Mouse (Mus musculus): ENCODE measurements around the gene B3gat2. TPM values are rescaled to one million over a fixed set of nuclear protein-coding genes. Genes with fewer than 3 reads are reported as not detected.

B3gat2 gene
- polyA plus RNA-seq, 1 experiment: 7.9 TPM

DNA sequence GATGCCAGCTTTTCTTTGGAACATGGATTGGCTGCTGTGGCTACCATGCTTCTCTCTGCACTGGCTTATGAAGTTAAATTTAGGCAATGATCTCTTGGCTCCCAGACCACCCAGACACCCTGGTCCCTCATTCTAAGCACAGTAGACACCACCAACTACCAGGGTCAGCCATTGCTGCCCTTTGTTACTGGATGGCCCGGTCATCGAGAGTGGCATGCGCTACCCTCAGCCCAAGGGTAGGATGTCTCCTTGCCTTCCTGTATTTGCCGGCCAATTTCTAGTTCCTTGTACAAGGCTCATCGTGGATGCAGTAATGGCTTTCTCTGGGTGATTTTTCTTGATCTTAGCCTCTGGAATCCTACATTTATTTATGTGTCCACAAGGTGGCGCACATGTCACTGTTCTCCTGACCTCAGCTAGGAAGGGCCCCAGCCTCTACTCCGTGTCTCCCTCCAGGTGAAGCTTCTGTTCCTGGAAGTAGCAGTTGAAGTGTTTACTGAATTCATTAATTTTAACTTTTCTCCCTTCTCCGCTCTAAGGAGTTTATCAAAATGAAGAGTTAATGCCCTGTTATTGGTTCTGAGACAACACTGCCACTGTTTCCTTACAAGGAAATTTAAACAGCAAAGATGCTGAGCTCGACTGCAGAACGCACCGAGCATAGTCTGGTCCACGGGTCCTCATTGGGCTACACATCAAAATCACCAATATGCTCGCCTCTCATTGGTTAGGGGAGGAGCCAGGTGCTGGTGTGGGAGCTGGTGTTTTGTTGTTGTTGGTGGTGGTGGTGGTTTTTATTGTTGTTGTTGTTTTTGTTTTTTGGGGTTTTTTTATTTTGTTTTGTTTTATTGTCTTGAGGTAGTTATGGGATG lies 65.6 kb downstream of the B3gat2 start:
- DNase-seq (ENCODE audit: extremely low spot score in 1 of 2, low spot score in 1 of 2): peak in 1 of 2 experiments; percentile 72

DNA sequence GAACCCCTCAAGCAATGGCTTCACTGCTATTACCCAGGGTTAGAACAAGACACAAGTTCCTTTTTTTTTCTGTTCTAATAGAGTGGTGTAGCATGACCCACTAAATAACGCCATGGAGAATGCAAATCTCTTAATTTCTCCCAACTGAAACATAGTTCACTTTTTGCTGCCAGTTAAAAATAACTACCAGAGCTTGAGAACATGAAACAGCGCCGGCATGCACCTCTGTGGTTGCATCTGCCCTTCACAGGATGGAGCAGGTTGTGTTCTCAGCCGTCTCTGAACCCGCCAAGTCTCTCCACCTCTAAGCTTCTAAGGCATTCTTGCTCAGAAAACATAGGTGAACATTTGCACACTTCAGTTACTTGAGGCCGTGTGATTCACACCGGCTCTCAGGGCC lies 72.7 kb downstream of the B3gat2 start:
- DNase-seq (ENCODE audit: extremely low spot score in 1 of 2, low spot score in 1 of 2): no peak

DNA sequence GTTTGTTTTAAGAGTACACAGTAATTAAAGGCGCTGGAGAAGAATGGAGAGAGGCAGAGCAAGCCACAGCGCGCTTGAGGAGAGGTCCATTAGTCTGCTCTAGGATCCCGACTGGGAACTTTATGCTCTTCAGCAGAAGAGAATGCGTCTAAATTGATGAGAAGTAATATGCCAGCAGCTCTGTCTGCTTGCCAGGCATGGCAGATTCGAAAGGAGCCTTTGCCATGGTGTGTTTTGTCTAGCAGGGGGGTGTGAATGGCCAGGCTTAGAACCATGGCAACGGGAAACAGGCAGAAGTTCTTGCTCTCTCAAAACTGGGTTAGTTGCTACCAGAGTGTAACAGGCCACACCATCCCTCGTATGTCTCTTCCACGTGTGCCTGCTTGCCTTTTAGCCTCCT lies 73.3 kb downstream of the B3gat2 start:
- DNase-seq (ENCODE audit: extremely low spot score in 1 of 2, low spot score in 1 of 2): no peak

DNA sequence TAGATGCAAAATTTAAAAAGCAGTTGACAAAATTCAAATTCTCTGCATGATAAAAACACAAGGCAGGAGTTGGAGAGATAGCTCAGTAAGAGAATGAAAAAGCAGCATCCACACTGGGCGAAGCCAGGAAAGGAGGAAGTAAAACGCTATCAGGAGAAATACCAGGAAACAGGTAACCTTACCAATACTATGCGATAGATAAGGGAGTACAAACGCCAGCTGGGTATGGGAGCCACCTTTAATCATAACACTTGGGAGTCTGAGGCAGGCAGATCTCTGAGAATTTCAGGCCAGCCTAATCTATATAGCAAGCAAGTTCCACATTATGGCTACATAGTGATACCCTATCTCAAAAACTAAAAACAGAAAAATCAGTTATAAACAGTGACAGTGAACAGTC lies 75.1 kb downstream of the B3gat2 start:
- no peak for DNase-seq (ENCODE audit: extremely low spot score in 1 of 2, low spot score in 1 of 2)

DNA sequence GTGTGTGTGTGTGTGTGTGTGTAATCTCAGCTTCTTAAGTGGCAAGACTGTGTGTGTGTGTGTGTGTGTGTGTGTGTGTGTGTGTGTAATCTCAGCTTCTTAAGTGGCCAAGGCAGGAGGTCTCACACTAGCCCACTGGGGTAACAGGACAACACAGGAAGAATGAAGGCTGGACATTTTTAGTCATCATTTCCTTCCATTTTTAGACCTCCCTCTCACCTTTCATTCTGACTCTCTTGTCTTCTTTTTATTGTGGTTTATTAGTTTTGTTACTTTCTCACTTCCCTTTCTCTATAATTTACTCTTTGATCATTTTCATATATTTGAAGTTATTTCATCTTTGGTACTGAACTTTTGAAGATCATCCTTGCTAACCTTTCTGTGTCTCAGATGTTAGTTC lies 79.4 kb downstream of the B3gat2 start:
- no peak for DNase-seq (ENCODE audit: extremely low spot score in 1 of 2, low spot score in 1 of 2)

DNA sequence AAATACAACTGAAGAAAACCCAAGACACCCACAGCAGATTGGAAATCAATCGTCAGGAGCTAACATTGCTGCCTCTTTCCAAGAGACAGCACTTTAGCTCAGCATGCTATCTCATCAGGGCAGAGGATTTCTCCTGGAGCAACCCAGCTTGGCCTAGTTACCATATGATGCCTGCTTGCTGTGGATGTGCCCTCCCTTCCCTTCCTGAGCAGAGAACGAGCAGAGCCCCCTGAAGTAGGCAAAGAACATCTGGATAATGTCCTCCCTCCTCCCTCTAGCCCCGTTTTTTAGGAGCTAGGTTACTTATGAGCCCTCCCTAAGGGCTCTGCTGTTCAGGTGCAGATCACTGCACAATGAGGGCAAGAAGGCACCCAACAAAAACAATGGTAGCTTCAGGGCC lies 81.1 kb downstream of the B3gat2 start:
- DNase-seq (ENCODE audit: extremely low spot score in 1 of 2, low spot score in 1 of 2): no peak

DNA sequence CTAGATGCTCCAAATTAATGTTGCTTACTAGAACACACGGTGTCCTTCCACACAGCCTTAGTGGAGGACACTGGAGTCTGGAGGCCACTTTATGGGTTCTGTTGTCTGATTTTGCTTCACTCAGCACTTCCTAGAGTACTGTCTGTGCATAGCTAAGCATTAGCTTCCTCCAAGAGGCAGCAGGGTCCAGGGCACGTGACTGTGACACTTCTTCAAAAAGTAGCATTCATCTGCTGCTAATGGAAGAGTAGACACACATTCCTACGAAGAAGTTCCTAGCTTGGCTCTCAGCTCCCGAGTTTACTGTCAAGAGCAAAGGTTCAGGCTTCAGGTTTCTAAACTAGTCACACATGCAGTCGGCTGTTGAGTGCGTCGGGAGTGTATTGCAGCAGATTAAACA lies 82.2 kb downstream of the B3gat2 start:
- no peak for DNase-seq (ENCODE audit: extremely low spot score in 1 of 2, low spot score in 1 of 2)

DNA sequence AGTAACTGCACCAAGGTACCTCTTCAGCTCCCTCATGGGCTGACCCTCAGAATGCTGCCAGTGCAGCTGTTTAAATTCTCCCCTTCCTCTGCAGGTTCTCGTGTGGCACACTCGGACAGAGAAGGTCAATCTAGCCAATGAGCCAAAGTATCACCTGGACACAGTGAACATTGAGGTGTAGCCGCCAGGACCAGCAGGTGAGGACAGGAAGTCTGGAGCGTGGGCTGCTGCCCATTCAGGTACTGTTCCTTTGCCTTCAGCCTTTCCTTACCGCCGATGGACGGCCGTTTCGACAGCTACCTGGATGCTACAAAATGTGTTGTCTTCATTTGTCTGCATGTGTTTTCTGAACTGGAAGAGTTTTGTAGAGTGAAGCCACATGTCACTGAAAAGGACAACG lies 83.5 kb downstream of the B3gat2 start:
- DNase-seq (ENCODE audit: extremely low spot score in 1 of 2, low spot score in 1 of 2): no peak

DNA sequence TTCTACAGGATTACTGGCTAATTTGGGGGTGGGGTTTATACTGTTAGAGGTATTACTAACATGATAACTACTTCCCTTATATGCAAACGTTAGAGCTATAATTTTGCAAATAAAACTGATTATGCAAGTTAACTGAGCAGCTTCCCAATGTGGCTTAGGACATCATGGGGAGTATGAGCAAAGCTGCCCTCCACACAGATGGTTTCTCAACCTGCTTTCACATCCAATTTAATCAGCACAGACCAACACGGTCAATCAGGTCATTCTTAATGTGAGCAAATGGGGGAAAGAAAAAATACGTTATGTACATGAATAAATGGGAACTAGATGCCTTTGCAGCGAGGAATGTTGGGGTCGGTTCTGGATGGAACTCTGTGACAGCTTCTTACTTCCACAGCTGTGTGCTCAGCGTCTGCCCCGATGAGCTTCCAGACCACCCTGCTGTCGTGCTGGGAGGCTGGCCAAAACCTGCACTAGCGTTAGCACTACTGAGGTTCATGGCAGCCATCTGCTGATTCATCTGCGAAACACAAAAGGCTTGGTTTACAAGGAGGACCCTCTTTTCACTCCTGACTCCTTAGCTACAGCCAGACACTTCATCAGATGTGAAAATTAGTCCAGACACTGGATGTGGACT lies 84.6 kb downstream of the B3gat2 start:
- no peak for DNase-seq (ENCODE audit: extremely low spot score in 1 of 2, low spot score in 1 of 2)

DNA sequence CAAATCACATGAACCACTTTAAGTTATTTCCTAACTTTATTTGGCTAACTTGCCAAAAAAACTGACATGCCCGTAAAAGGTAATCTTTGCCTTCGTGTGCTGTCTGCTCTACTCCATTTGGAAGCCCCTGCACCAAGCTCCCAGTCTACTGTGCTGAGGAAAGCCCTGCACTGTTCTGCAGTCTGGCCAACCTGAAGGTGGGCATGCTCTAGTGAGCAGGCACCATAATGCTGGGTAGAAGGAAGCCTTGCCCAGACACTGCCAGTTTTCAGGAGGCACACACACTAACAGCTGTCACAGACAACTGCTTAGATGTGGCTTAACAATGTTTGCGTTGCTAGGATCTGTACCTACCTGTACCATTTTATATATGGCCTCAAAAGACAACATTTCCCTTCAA lies 94.1 kb downstream of the B3gat2 start:
- no peak for DNase-seq (ENCODE audit: extremely low spot score in 1 of 2, low spot score in 1 of 2)

DNA sequence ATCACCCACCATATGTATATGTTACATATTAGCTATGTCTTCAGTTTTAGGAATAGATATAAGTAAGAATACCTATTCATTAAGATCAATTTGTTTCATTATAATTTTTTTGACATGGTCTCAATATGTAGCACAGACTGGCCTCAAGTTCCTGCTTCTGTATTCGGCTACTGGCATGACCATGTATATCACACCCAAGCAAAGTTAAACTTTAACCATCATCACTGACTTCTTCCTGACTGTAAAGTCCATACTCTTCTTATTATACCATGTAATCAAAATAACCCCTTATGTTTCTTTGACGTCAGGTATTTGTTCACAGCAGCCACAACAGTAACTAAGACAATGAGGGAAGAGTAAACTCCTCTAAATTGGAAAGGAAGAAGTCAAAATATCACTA lies 99.4 kb downstream of the B3gat2 start:
- DNase-seq (ENCODE audit: extremely low spot score in 1 of 2, low spot score in 1 of 2): no peak

DNA sequence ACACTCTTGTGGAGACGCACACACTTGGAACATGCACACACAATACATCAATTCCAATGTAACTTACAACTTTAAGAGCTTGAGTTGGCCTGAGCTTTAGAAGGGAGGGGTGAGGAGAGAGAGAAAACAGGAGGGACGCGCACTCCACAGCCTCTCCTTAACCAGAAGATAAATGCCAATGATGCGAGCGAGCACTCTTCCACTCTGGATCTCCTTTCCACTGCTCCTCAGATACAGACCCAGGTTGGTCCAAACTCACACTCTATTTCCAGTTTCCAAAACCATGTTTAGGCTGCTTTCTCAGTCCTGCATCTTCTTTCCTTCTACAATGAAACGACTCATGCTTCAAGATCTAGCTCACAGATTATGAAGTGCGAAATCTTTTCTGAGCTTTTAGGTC lies 104.0 kb downstream of the B3gat2 start:
- no peak for DNase-seq (ENCODE audit: extremely low spot score in 1 of 2, low spot score in 1 of 2)

DNA sequence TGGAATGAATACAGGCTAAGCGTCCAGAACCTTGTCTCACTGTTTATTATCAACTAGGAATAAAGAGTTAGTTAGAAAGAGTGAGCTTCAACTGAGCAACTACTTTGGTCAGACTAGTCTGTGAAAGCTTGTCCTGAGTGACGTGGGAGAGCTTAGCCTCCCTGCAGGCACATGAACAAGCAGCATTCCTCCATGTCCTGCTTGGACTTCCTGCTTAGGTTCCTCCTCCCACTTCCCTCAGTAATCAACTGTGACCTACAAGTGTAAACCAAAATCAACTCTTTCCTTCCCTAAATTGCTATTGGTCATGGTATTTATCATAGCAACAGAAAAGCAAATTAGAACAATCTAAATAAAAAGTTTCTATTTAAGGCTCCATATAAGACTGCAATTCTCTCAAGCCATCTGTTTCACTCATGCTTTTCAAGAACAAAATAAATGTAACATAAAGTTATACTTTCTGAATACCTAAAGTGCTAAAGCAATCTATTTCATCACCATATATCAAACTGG lies 105.9 kb downstream of the B3gat2 start:
- DNase-seq (ENCODE audit: extremely low spot score in 1 of 2, low spot score in 1 of 2): no peak

DNA sequence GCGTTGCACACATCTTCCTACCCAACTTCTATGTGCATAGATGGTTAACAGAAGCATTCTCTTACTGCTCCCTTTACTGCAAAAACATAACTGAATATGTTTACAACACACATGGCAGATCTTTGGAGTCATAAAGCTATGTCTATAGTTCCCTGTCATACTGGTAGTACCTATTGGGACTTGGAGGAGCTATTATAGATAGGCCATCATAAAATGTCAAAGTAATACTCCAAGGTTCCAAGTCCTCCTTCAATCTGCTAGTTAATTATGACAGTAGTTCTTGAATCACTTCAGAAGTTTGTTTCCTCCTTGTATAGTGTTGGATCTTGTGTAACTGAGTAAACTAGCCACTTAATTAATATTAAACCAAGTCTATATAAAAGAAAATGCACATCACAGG lies 110.6 kb downstream of the B3gat2 start:
- DNase-seq (ENCODE audit: extremely low spot score in 1 of 2, low spot score in 1 of 2): no peak

DNA sequence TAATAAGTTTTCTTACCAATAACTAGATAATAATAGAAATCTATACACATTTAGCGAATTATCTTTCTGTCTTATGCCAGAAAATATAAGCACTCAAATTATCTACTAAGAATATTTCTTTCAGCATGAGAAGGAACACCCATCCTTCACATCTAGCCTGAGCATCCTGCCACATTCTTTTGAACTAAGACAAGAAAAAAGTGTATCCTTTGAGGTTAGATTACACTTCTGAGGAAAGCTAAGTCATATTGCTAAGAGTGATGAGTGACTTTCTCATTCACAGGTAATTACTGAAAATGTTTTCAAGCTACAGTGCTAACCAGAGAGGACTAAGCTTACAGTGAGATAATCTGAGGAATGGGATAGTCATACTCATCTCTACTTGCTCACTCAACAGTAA lies 121.1 kb downstream of the B3gat2 start:
- no peak for DNase-seq (ENCODE audit: extremely low spot score in 1 of 2, low spot score in 1 of 2)

DNA sequence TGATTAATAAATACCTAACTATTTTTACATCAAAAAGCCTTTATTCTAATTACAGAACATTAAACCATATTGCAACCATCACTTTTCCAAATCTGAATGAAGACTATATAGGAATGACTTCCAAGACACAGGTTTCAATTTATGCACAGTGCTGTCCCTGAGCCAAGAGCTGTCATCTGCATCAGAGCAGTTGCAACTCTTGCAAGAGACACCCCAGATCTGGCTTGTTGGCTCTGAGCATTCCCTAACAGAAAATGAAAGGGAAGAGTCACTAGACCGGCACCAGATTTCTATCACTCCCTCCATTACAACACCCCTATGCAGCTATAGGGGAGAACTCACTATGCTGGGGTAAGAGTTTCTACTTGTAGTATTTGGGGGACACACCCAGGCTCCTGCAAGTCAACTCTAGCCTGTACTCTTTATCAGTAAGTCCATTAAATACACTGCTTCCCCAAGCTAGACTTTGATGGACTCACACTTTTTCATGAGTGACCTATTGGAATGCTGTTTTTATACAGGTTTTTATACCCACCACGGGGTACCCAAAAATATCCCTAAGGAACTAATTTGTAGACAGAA lies 122.6 kb downstream of the B3gat2 start:
- DNase-seq (ENCODE audit: extremely low spot score in 1 of 2, low spot score in 1 of 2): no peak

DNA sequence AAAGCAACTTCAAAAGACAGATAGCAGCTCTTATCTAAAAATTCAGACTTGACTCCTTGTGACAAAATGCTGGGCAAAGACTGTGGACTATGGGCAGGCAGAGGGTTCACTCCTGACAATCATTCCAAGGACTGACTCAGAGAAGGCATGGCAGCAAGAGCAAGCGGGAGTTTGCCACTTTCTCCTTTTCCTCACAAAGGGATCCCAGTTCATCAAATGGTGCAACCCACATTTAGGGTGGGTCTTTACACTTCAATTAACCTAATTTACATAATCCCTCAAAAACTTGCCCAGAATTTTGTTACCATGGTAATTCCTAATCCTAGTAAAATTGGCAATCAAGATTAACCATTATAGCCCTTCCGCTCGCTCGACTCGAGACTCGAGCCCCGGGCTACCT lies 123.4 kb downstream of the B3gat2 start:
- DNase-seq (ENCODE audit: extremely low spot score in 1 of 2, low spot score in 1 of 2): no peak

DNA sequence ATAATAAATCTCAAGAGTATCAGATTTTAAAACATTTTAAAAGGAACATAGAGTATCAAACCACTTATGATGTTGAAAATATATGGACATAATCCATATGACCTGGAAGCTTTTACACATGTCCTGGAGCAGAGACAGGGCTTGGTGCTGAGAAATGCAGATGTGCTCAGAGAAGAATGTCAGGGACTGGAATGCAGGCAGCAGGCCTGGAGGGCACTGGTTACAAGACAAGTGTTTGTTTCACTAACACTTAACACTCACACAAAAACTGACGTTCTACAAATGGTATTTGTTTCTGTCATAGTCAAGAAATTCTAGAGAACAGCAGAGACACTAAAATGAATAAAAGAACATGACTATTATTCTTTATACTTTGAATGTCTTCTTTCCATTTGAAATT lies 130.5 kb downstream of the B3gat2 start:
- no peak for DNase-seq (ENCODE audit: extremely low spot score in 1 of 2, low spot score in 1 of 2)

Measured in frontal cortex, adult 2 months (tissue).